Mouse (Mus musculus) hindbrain, embryonic 11.5 days (tissue): ENCODE results near the gene Eif5a. TPM values are rescaled to one million over a fixed set of nuclear protein-coding genes. Genes with fewer than 3 reads are reported as not detected.

Experiments
- ATAC-seq: fragments of 200-750 bp; cut with Nextera tagmentation; 2 replicates; pipeline ENCODE4 v1.8.0; 2017; ENCODE audit warnings: mild to moderate bottlenecking, moderate TSS enrichment, moderate library complexity; ENCODE audit not compliant: low FRiP score
- DNase-seq: peaks from one replicate; pipeline ENCODE4 v3.0.0-alpha.2; 2015; ENCODE audit warnings: low spot score
- H3K27ac ChIP-seq: fragments of 300-500 bp; sonication (generic); 2 replicates; pipeline ENCODE4 v1.5.1; 2014; ENCODE audit warnings: mild to moderate bottlenecking, low read depth, low read length
- H3K27me3 ChIP-seq: fragments of 300-500 bp; sonication (generic); 2 replicates; pipeline ENCODE4 v1.6.1; 2014; ENCODE audit warnings: mild to moderate bottlenecking, low read length, moderate library complexity, mixed read lengths; ENCODE audit not compliant: control insufficient read depth, insufficient read depth
- H3K36me3 ChIP-seq: fragments of 300-500 bp; sonication (generic); 2 replicates; pipeline ENCODE4 v1.6.1; 2014; ENCODE audit warnings: mild to moderate bottlenecking, low read length, moderate library complexity, mixed read lengths; ENCODE audit not compliant: control insufficient read depth, insufficient read depth
- H3K4me1 ChIP-seq: fragments of 300-500 bp; sonication (generic); replicated peaks from 2 replicates; pipeline ENCODE4 v1.6.1; 2014; ENCODE audit warnings: low read length, mixed read lengths; ENCODE audit not compliant: control insufficient read depth, insufficient read depth
- H3K4me2 ChIP-seq: fragments of 300-500 bp; sonication (generic); replicated peaks from 2 replicates; pipeline ENCODE4 v1.6.1; 2014; ENCODE audit warnings: mild to moderate bottlenecking, low read depth, low read length
- H3K4me3 ChIP-seq: fragments of 300-500 bp; sonication (generic); 2 replicates; pipeline ENCODE4 v1.5.1; 2014; ENCODE audit warnings: low read depth, low read length
- H3K9ac ChIP-seq: fragments of 300-500 bp; sonication (generic); 2 replicates; pipeline ENCODE4 v1.6.1; 2014; ENCODE audit warnings: low read depth, low read length
- H3K9me3 ChIP-seq: fragments of 300-500 bp; sonication (generic); 2 replicates; pipeline ENCODE4 v1.6.1; 2016; ENCODE audit warnings: low read length; ENCODE audit not compliant: control insufficient read depth
- WGBS: fragments of 180-500 bp; shearing (Covaris S2); extraction: QIAGEN DNeasy Blood & Tissue Kit; methylation state at CpG from one replicate; pipeline ENCODE4 v1.1.7; 2014; 5-methylcytosine and 5-hydroxymethylcytosine counted together
- polyA plus RNA-seq: library from polyadenylated mRNA; unstranded; fragments of >200 nt; fragmentation: Nextera tagmentation; extraction: Ambion mirVana; gene quantifications from 2 replicates; pipeline ENCODE4 v1.2.1, GENCODE M21; 2014

Eif5a gene
- polyA plus RNA-seq = 1,842 and 1,860 TPM in 2 replicates

GRCm38 (mm10) chr11:69921114-69922011 lies at the start of gene Eif5a:
TSS of gene Eif5a (minus strand) at chr11:69921958.
- DNase-seq (peak; percentile 100), ATAC-seq (peak; percentile 96)
- H3K36me3 ChIP-seq = peaks cover 12% of the 10 kb centered on the region
- peak within 1 kb of the TSS; percentile 93 for H3K27ac ChIP-seq
- H3K27me3 ChIP-seq = no peaks in the 10 kb centered on the region
- H3K4me3 ChIP-seq = peak within 1 kb of the TSS; percentile 98
- H3K4me2 ChIP-seq = peak within 1 kb of the TSS; percentile 94
- peaks cover 4% of the 10 kb centered on the region; the same call in 1 of the 2 replicates for H3K4me1 ChIP-seq
- H3K9me3 ChIP-seq = no peaks in the 10 kb centered on the region
- peak within 1 kb of the TSS; percentile 91 for H3K9ac ChIP-seq
- WGBS = under 1% methylated on average over 77 of the region's 78 CpGs

- H3K27me3 ChIP-seq = peaks cover 21% of the 10 kb centered on the region
- no peak overlapping the region for H3K9ac ChIP-seq
- no peak overlapping the region for H3K4me3 ChIP-seq
- 86% methylated on average over 3 of the region's 3 CpGs for WGBS
- H3K9me3 ChIP-seq = no peaks in the 10 kb centered on the region
- no peak overlapping the region for H3K4me2 ChIP-seq
- H3K36me3 ChIP-seq = peaks cover 3% of the 10 kb centered on the region; the same call in 1 of the 2 replicates
- H3K4me1 ChIP-seq = 0 out of 2 replicates have a peak, but pooled peaks cover 2% of the 10 kb centered on the region
- DNase-seq (no peak), ATAC-seq (no peak)
- H3K27ac ChIP-seq = no peak overlapping the region
These were observed 49.0 kb upstream of the Eif5a start for GRCm38 (mm10) chr11:69970775-69971174.

GRCm38 (mm10) chr11:69970222-69970621 lies 48.5 kb upstream of the Eif5a start:
- no peak overlapping the region for H3K27ac ChIP-seq
- no peak overlapping the region for H3K9ac ChIP-seq
- ATAC-seq (no peak), DNase-seq (no peak)
- 85% methylated on average over 6 of the region's 6 CpGs for WGBS
- H3K36me3 ChIP-seq = peaks cover 3% of the 10 kb centered on the region; the same call in 1 of the 2 replicates
- no peaks in the 10 kb centered on the region for H3K9me3 ChIP-seq
- H3K4me1 ChIP-seq = peaks cover 2% of the 10 kb centered on the region; the same call in 1 of the 2 replicates
- no peak overlapping the region for H3K4me2 ChIP-seq
- no peak overlapping the region for H3K4me3 ChIP-seq
- H3K27me3 ChIP-seq = peaks cover 26% of the 10 kb centered on the region

GRCm38 (mm10) chr11:69968793-69969192 lies 47.0 kb upstream of the Eif5a start:
- Histone ChIP-seq H3K9ac (no peak overlapping the region), H3K4me1 (peaks cover 2% of the 10 kb centered on the region; the same call in 1 of the 2 replicates), H3K27ac (no peak overlapping the region), H3K4me2 (no peak overlapping the region), H3K36me3 (0 out of 2 replicates have a peak, but pooled peaks cover 3% of the 10 kb centered on the region), H3K27me3 (peaks cover 40% of the 10 kb centered on the region), H3K9me3 (no peaks in the 10 kb centered on the region), H3K4me3 (no peak overlapping the region)
- 88% methylated on average over 4 of the region's 4 CpGs for WGBS
- DNase-seq (no peak), ATAC-seq (no peak)

- peak overlapping the region; percentile 26 for H3K4me2 ChIP-seq
- no peak overlapping the region for H3K27ac ChIP-seq
- no peak overlapping the region for H3K9ac ChIP-seq
- peak overlapping the region; percentile 20 for H3K4me3 ChIP-seq
- 41% methylated on average over 17 of the region's 17 CpGs for WGBS
- no peaks in the 10 kb centered on the region for H3K9me3 ChIP-seq
- H3K36me3 ChIP-seq = 0 out of 2 replicates have a peak, but pooled peaks cover 3% of the 10 kb centered on the region
- ATAC-seq = no peak
- no peak for DNase-seq
- H3K27me3 ChIP-seq = peaks cover 54% of the 10 kb centered on the region
- H3K4me1 ChIP-seq = peaks cover 2% of the 10 kb centered on the region; the same call in 1 of the 2 replicates
These were observed 45.2 kb upstream of the Eif5a start for GRCm38 (mm10) chr11:69966860-69967517.

GRCm38 (mm10) chr11:69966006-69966859 lies 44.5 kb upstream of the Eif5a start:
- H3K36me3 ChIP-seq = 0 out of 2 replicates have a peak, but pooled peaks cover 3% of the 10 kb centered on the region
- WGBS = 1% methylated on average over 59 of the region's 59 CpGs
- peaks cover 2% of the 10 kb centered on the region; the same call in 1 of the 2 replicates for H3K4me1 ChIP-seq
- H3K9me3 ChIP-seq = no peaks in the 10 kb centered on the region
- H3K9ac ChIP-seq = peak overlapping the region; percentile 3; the same call in 1 of the 2 replicates
- H3K27me3 ChIP-seq = peaks cover 57% of the 10 kb centered on the region
- peak overlapping the region; percentile 20 for H3K4me3 ChIP-seq
- DNase-seq (peak; percentile 54), ATAC-seq (no peak)
- peak overlapping the region; percentile 26 for H3K4me2 ChIP-seq
- H3K27ac ChIP-seq = no peak overlapping the region

GRCm38 (mm10) chr11:69965271-69966005 lies 43.7 kb upstream of the Eif5a start:
- DNase-seq (peak; percentile 44), ATAC-seq (no peak)
- Histone ChIP-seq H3K9me3 (no peaks in the 10 kb centered on the region), H3K4me2 (no peak overlapping the region), H3K36me3 (0 out of 2 replicates have a peak, but pooled peaks cover 1% of the 10 kb centered on the region), H3K9ac (no peak overlapping the region; the same call in 1 of the 2 replicates), H3K27me3 (peaks cover 57% of the 10 kb centered on the region), H3K4me3 (peak overlapping the region; percentile 20), H3K4me1 (peaks cover 2% of the 10 kb centered on the region; the same call in 1 of the 2 replicates), H3K27ac (no peak overlapping the region)
- 3% methylated on average over 49 of the region's 49 CpGs for WGBS
